Mouse (Mus musculus) left cerebral cortex, postnatal 10 days (tissue): ENCODE measurements around the gene Susd4. TPM values are rescaled to one million over a fixed set of nuclear protein-coding genes. Genes with fewer than 3 reads are reported as not detected.

Experiments used
- DNase-seq, 2 experiments: peaks; one replicate each; pipeline ENCODE4 v3.0.0; 2021 to 2022; ENCODE audit warnings: low spot score in 2 of 2, mixed read lengths in 1 of 2; ENCODE audit errors: extremely low spot score in 1 of 2
- intact Hi-C: fragments of 180-260 bp; cut with DNase I; formaldehyde crosslinking; loops from one replicate; pipeline ENCODE4 v1.15.1; 2025
- total RNA-seq, 2 experiments: library from RNA; stranded (reverse); gene quantifications; 2 replicates each; pipeline ENCODE4 v1.2.3; 2021

Susd4 gene
- total RNA-seq, 2 experiments from 2014 or later: 75.2 to 78.9 TPM

DNA sequence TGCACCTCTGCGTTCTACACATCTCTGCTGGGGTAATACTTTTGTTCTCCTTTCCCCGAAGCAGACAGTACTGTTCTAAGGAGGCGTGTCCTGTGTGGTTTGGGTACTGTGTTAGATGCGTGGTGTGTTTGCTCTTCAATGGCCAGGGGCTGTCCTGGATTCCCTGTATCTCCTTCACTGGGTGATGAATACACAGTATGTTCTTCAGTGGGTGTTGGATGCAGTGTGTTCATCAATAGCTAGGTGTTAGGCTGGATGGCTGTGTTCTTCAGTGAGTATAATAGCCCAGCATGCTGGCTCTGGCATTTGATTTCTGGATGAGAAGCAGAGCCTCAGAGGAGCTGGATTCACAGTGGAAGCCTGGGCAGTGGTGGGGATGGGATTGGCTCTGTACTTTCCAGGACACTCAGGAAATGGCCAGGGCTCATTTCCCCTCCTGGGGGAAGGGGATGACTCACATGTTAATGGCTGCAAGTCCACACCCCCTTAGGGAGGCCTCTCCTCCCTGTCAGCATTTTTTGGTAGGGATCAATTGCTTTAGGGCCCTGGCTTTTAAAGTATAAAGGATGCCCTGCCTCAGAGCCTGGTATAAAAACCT, 75.8 kb downstream of the Susd4 start:
- intact Hi-C loops: no loop called here
- DNase-seq: no peak

DNA sequence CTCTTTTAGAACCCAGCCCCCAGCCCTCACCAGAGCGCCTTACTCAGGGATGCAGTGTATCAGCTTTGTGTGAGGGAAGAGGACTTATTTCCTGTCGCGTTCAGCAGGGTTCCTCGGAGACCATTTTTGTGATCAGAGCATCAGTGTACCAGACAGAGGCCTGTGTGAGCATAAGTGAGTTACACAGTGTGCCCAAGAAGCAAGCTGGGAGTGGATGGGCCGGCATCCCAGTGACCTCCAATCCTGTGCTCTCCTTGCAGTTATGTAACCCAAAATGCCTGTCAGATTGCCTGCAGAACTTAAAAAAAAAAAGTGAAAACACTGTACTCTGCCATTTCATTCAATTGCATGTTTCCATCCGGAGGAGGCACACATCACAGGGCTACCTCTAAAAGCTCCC, 76.4 kb downstream of the Susd4 start:
- no peak for DNase-seq
- intact Hi-C loops: no loop called here

DNA sequence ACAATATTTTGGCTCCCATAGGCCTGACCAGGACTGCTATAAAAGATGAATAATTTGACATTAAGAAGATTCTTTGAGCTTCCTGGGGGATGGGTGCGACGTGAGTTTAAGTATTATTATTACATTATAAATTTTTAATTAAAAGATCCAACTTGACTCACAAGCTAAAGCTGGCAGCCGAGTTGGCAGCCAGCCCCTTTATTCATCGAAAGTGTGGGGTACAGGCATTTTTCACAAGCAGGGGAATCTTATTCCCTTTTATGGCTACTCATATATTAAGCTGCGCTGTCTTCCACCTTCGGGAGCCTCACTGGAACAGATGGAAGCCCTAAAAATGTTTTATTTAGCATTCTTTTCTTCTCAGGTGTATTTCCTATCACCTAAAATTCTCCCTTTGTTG, 76.9 kb downstream of the Susd4 start:
- DNase-seq: no peak
- intact Hi-C loops: no loop called here

DNA sequence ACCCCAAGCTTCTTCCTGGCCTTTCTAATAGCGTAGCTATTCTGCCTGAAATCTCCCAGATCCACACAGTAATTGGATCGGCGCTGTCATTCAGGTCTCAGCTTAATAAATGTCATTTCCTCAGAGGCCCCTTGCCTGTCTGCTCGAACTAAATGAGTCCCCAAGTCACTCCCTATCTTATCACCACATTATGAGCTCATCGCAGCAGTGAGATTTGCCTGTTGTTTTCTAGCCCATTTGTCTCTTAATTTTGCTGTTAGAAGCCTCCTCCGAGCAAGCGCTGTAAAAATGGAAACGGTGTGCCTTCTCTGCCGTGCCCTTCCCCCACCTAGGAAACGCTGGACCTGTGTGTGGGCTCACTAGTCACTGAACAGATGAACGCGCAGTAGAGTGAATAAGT, 85.9 kb downstream of the Susd4 start:
- intact Hi-C loops: no loop called here
- no peak for DNase-seq

DNA sequence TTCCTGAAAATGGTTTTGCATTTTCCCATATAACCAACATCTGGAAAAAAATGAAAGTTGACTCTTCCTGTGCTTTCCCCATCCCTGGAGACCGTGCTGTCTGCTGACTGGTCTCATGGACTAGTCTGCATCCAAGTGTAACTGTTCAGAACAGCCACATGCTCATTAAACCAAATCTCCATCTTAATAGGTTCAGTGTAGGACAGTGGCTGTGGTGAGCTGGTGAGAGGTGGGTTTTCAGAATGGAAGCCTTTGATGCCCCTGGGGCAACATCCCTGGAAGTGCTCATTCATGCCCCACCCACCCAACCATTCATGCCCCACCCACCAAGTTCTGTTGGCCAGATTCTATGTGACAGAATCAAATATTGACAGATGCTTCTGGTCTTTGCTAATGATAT, 86.4 kb downstream of the Susd4 start:
- DNase-seq: no peak
- intact Hi-C loops: no loop called here

DNA sequence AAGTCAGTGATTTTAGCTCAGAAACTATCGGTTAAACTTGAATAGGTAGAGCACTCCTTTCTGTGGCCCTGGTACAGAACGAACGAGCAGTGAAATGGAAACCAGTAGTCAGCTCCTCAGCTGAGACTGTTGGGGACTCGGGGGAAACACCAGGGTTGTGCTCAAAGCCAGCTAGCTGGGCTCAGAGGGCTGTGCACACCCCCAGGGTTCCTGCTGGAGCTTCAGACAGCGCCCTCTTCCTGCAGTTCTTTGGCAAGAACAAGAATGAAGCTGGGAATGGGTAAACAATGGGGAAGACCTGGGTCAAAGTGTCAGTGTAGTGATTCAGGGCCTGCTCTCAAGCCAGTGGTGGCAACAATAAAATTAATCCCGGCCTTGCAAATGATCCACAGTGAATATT, 88.5 kb downstream of the Susd4 start:
- DNase-seq: no peak
- intact Hi-C loops: no loop called here

DNA sequence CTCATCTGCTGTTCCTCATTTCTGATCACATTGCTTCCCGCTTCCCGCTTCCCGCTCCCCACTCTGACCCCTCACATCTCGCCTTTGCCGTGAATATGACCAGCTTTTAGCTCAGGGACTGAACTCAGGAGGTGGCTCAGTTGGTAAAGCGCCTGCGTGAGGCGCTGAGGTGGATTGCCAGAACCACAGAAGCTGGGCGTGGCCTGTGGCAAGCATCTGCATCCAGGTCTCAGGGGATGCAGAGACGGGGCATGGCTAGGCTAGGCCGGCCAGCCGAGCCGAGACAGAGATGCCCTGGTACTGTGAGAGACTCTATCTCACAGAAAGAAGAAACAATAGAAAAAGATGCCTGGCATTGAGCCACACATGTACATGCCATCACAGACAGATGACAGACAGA, 93.0 kb downstream of the Susd4 start:
- intact Hi-C loops: no loop called here
- DNase-seq: no peak

DNA sequence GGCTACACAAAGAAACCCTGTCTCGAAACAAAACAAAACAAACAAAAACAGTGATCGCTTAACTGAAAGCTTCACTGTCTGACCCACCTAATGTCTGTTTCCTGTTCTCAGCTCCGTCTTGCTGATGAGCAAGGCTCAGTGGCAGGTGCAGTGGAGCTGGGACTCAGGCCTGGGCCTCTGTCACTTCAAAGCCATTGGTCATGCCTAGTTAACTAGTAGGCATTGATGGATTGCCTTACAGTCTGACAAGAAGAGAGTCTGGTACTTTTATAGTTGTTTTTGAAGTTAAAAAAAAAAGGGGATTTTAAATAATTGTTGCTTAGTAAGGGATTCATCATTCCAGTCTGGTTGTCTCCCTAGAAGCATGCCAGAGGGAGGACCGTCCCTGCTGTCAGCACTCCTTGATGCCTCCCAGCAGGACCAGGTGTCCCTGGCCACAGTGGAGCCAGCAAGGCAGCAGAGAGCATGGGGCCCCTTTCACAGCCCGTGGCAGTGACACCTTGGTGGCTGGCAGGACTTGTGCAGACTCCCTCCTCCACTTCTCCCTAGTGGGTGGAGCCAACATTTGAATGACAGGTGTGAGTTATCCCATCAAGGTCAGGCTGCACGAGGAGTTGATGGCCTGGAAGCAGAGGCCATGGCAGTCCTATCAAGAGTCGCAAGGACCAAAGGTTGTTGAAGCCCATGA, 98.2 kb downstream of the Susd4 start:
- intact Hi-C loops: no loop called here

DNA sequence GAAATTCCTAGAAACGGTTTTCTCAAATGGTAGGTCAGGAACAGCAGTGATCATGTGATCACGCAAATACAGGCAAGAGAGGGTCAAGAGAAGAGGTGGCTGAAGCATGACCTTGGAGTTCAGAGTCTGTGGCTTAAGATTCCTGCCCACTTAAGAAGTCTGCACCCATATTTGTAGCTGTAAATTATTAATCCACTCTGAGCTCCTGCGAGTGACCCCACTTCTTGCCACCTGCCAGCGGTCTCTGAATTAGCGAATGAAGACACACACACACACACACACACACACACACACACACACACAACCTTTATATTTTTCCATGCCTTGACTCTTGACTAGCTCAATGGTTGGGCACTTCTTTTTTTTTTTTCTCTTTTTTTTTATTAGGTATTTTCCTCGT, 99.7 kb downstream of the Susd4 start:
- intact Hi-C loops: no loop called here
- DNase-seq: no peak

More for the DNA sequence above, 98.2 kb downstream of the Susd4 start:
- no peak for DNase-seq

DNA sequence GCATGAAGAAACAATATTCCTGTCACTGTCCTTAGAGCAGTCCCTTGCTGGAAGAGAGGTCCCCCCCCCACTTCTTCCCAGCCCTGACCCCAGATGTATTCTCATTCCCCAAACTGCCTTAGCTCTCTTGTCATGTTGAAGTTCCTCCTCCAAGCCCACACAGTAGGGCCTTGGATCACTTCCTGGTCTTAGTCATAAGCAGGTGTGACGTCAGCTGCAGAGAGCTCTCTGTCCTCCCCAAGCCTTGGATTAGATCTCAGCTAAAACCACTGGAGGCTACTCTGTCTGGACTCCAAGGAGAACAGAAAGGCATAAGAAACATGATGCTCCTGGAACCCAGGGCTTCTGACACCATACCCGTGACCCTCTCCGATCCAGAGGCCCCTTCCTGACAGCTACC, 104.2 kb downstream of the Susd4 start:
- intact Hi-C loops: loop anchor here (5.0 kb wide), 1 partner anchor 89 kb away; no protein-coding TSS in a partner anchor
- DNase-seq: no peak

DNA sequence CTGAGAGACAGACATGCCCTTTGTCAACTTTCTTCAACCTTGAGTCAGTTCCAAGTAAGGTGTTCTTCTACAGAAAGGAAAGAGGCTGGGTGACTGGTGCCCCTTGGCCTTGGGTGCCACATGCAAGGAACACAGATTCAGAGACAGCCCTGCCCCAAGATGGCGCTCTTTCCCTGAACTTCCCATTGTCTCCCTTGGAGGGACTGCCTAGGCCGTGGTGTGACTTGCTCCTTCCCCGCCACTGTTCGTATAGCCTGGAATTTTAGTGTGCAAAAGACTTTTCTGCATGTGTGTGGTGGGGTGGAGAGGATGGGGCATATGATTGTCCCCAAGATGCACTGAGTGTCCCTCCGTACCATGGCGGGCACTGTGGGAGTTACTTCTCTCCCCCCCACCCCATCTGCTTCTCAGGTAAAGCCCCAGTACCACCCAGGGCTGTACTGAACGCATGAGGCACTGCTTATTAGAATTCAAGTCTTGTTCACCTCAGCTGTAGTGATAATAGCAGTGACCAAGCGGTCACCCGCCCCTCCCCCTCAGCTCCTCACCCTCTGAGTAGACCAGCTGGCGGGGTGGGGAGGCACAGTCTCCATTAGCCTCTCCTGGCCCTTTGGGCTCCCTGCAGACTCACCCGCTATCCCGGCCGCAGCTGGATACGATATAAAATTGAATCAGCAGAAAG, 104.9 kb downstream of the Susd4 start:
- intact Hi-C loops: loop anchor here (5.0 kb wide), 1 partner anchor 89 kb away; no protein-coding TSS in a partner anchor
- DNase-seq: peak in 1 of 2 experiments; percentile 55

DNA sequence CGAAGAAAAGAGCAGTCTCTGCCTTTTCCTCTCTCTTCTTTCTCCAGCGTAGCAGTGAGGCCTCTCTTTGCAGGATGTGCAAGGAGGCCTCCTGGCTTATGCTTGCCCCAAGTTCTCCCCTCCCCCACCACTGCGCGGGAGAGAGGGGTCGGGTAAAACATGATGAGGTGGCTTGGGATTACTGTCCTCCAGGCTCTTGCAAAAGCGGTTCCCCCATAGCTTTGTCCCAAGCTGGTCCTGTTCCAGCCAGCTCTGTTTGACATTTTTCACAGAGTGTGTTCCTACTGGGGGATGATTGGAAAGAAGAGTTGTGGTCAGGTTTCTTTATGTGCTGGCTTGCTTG, 105.4 kb downstream of the Susd4 start:
- intact Hi-C loops: loop anchor here (5.0 kb wide), 1 partner anchor 88 kb away; no protein-coding TSS in a partner anchor
- no peak for DNase-seq

DNA sequence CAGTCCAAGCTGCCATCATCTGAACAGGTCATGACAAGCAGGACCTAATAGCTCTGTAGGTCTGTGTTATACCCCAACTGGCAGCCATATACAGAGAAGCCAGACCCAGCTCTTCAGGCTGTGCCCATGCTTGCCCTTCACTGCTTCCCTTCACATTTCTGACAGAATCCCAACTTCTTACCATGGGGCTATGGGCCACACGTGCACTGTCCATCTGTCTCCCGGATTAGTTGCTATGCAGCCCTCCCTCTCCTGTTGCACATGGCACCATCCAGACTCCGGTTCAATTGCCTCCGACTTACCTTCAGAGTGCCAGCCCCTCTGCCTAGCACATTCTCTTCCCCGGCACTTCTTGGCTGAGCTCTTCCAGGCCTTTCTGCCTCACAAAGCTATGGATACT, 114.5 kb downstream of the Susd4 start:
- intact Hi-C loops: no loop called here
- no peak for DNase-seq

DNA sequence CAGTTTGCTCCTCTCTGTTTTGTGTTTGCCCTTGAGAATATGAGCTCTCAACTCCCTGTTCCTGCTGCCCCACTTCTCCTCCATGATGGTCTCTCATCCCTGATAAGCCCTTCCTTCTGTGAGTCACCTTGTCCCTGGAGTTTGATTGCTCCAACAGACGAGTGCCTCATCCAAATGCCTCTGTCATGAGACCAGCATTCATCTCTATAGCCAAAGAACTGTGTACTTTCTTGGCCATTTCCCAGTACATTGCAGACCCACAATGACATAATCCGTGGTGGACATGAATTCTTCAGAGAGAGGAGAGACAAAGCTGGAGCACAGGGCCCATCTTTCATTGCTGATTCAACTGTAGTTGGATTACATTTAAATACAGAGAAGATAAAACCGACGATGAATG, 115.1 kb downstream of the Susd4 start:
- intact Hi-C loops: no loop called here
- no peak for DNase-seq

DNA sequence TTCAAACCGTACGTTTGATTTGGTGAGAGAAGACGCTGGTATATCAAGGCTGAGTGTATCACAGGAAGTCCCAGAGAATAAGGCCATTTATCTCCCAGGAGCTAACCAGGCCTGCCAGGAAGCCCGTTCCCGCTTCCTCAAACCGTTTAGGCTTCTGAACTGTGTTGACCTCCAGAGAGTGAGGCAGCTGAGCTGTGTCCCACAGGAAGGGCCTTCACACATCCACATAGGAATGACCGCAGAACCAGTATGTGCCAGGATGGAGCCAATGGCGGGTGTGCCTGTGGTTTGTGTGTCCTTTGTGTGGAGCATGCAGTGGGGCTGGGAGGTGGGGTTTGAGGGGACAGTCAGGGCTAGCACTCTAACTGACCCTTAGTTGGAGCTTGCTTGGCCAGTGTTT, 117.6 kb downstream of the Susd4 start:
- intact Hi-C loops: no loop called here
- no peak for DNase-seq

DNA sequence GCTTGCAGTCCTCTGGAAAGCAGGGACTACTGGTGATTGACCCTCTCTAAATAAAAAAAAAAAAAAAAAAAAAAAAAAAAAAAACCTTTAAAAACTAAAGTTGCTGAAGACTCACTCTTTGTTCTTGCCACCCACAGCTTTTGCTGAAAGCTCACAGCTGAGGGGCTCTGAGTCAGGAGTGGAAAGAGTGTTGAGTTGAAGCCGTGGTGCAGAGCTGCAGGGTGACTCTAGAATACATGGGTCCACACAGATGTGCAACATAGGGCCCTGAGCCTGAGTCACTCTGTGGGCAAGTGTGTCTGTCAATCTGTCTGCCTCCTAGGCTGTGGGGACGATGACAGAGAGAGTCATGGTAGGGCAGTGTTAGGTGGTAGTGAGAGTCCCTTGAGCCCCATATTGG, 119.0 kb downstream of the Susd4 start:
- DNase-seq: no peak
- intact Hi-C loops: no loop called here

DNA sequence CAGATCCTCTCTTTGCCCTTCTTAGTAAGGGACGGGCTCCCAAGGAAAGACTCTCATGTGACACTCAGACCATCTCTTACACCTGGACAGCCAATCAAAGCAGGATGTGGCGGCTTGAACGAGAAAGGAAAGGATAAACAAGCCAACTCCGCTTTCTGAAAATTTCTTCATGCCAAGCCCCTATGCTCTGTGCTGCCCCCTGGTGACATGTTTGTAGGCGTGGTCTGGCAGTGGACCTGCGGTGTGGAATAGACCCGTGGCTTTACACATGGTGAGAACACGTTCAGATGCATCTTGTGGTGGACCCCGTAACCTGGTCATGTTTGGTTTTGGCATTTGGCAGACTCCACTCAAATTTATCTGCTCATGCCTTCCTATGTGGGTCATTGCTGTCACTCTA, 132.0 kb downstream of the Susd4 start:
- peak in 1 of 2 experiments; percentile 73 for DNase-seq
- intact Hi-C loops: no loop called here

DNA sequence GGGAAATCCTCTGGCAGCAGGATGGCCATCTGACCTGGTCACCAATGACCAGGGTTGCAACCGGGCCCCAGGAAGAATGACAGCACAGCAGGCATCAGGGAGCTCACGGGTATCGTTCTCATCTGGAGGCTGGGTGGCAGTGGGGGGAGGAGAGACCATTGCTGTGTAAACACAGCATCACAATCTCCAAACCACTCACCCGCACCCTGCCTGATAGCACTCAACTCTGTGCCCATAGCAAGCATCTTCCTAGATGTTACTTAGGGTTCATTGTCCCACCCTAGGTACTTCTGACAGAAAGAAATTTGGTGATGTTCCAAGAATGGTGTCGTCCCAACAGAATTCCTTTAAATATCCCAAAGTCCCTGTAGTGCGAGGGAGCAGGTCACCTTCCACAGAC, 133.4 kb downstream of the Susd4 start:
- intact Hi-C loops: no loop called here
- DNase-seq: no peak

DNA sequence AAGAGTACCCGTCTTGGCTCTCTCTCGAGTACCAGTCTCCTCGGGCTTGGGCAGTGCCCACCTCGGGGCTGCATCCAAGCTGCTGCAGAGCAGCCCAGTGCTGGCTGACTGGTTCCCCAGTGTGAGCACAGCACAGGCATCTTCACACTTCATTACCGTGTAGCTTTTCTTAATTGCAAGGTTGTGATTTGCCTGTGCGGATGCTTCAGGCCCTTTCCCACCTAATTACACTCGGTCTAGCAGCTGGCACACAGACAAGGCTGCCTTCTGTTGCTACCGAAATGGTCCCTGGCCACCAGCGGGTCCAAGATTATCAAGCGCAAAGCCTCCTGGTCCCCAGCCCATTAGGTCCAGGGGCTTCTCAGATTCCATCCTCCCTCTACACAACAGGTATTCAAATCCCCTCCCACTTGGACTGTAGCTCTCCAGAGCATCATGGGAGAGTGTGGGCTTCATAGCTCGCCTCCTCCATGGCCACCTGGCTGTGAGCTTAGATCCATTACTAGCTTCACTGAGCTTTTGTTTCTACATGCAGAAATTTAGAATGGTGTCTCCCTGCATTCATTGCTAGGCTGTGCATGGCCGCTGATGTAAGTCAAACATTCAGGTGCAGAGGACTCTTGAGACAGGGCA, 134.0 kb downstream of the Susd4 start:
- intact Hi-C loops: no loop called here
- DNase-seq: no peak

DNA sequence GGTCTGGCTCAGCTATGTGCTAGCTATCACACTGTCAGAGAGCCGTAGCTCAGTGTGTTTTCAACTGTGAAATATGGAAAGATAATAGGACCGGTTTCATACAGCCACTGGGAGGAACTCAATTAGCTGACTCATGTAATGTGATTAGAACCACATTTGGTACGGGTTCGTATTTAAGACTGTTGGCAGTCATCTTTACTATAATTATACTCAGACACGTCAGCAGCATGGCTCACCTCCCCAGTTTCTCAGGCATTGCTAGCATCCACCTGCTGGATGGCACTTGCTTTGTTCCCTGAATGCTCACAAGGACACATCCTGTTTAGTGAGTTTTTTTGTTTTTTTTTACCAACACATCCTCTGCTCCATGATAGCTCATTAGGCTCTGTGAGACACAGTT, 138.4 kb downstream of the Susd4 start:
- DNase-seq: no peak
- intact Hi-C loops: no loop called here
